11 mouse cellular contexts compared by ENCODE assay signal in the genomic region with DNA sequence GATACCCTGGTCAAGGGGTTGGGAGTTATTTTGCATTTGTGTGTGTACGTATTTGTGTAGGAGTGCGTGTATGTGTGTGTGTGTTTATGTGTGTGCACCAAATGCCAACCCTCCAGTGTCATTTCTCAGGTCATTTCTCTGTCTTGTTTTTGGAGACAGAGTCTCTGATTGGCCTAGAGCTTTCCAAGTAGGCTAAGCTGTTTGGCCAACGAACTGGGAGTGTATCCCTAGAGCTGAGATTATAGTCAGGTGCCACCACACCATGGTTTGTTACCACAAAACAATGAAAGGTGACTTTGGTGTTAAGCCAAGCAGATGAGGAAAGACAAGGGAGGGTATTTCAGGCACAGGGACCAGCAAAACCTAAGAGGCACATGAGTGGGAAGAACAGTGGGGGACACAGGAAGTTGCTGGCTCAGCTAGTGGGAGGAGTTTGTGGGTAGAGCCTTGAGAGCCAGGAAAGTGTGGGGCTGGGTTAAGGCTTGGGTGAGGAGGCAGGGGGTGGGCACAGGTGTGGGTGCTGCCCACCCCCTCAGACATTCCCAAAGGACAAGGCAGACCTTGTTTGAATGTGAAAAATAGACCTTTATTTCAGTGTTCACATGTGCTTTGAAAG. TPM values are rescaled to one million over a fixed set of nuclear protein-coding genes. Genes with fewer than 3 reads are reported as not detected.
DNase-seq lines count a peak whose midpoint lies in the region; ATAC-seq and TF ChIP-seq lines count a peak whose summit lies in the region.
"Had no signal": no experiment of that assay in that cellular context is flagged by ENCODE, and none has a peak within 500 bp of the region (broad histone marks: within the 10 kb centered on the region; RNA-seq: fewer than 3 reads in every experiment).

No protein-coding gene starts in this region.

- H3K9me3 ChIP-seq in limb, embryonic 13.5 days, result no peaks in the 10 kb centered on the region
- H3K9me3 ChIP-seq: midbrain, embryonic 15.5 days had no signal

- WGBS in kidney, adult 2 months, result 70% methylated on average over 3 of the region's 3 CpGs
- 71% methylated on average over 3 of the region's 3 CpGs for WGBS in thymus, adult 2 months
- WGBS in limb, embryonic 13.5 days, result 87% methylated on average over 3 of the region's 3 CpGs

- TF ChIP-seq POLR2A in kidney, adult 2 months (IDR thresholded peaks at IDR 0.05; ENCODE audit: low read depth, low read length), result no peak
- no peak for TF ChIP-seq POLR2A in thymus, adult 2 months (IDR thresholded peaks at IDR 0.05; ENCODE audit: control insufficient read depth, extremely low read depth, insufficient read depth, low read length, poor library complexity)

- peaks cover 25% of the 10 kb centered on the region; the same call in 1 of the 2 replicates for H3K4me1 ChIP-seq in kidney, adult 2 months (ENCODE audit: control insufficient read depth, insufficient read depth, low read length)
- H3K4me1 ChIP-seq in thymus, adult 2 months (replicated peaks; ENCODE audit: control insufficient read depth, insufficient read depth, low read length), result peaks cover 20% of the 10 kb centered on the region
- H3K4me1 ChIP-seq in limb, embryonic 13.5 days, result peaks cover 28% of the 10 kb centered on the region
- H3K4me1 ChIP-seq: midbrain, embryonic 15.5 days had no signal

- no peak overlapping the region for H3K4me3 ChIP-seq in kidney, adult 2 months (ENCODE audit: insufficient read depth, low read depth, low read length)
- no peak overlapping the region for H3K4me3 ChIP-seq in thymus, adult 2 months (ENCODE audit: control insufficient read depth, insufficient read depth, low read length)
- no peak overlapping the region for H3K4me3 ChIP-seq in limb, embryonic 13.5 days
- H3K4me3 ChIP-seq: midbrain, embryonic 15.5 days had no signal

- peak; percentile 38 for DNase-seq in kidney, adult 2 months
- DNase-seq in kidney, postnatal 14 days, result no peak
- peak; percentile 15 for DNase-seq in thymus, adult 2 months
- no peak for DNase-seq in thymus, adult 18-20 months
- DNase-seq in urinary bladder, adult 18-20 months (ENCODE audit: low spot score in 2 of 2), result no peak
- DNase-seq in right cerebral cortex, adult 18-20 months, result no peak
- DNase-seq: adrenal gland, postnatal 36 days; cerebellum, adult 11 months; kidney, adult 18-20 months had no signal

- ATAC-seq in limb, embryonic 13.5 days (ENCODE audit: low FRiP score, low read depth), result no peak
- ATAC-seq: midbrain, embryonic 15.5 days had no signal

- H3K9ac ChIP-seq in limb, embryonic 13.5 days, result peak overlapping the region; percentile 13; the same call in 1 of the 2 replicates
- H3K9ac ChIP-seq: midbrain, embryonic 15.5 days had no signal

- H3K27me3 ChIP-seq in kidney, adult 2 months (replicated peaks; ENCODE audit: control insufficient read depth, insufficient read depth, low read length), result no peaks in the 10 kb centered on the region
- no peaks in the 10 kb centered on the region for H3K27me3 ChIP-seq in thymus, adult 2 months (ENCODE audit: control insufficient read depth, insufficient read depth, low read length)
- H3K27me3 ChIP-seq in limb, embryonic 13.5 days, result no peaks in the 10 kb centered on the region
- H3K27me3 ChIP-seq: midbrain, embryonic 15.5 days had no signal

- peak overlapping the region; percentile 65; the same call in 1 of the 2 replicates for H3K27ac ChIP-seq in kidney, adult 2 months (ENCODE audit: insufficient read depth, low read depth, low read length)
- H3K27ac ChIP-seq in thymus, adult 2 months (ENCODE audit: control insufficient read depth, insufficient read depth, low read length), result no peak overlapping the region
- no peak overlapping the region for H3K27ac ChIP-seq in limb, embryonic 13.5 days
- H3K27ac ChIP-seq: midbrain, embryonic 15.5 days had no signal

- peaks cover 1% of the 10 kb centered on the region; the same call in 1 of the 2 replicates for H3K36me3 ChIP-seq in kidney, adult 2 months (ENCODE audit: control insufficient read depth, insufficient read depth, low read length)
- H3K36me3 ChIP-seq in thymus, adult 2 months (ENCODE audit: control insufficient read depth, insufficient read depth, low read length), result no peaks in the 10 kb centered on the region
- no peaks in the 10 kb centered on the region for H3K36me3 ChIP-seq in limb, embryonic 13.5 days
- H3K36me3 ChIP-seq: midbrain, embryonic 15.5 days had no signal

- no peak for TF ChIP-seq CTCF in kidney, adult 2 months (conservative IDR thresholded peaks at IDR 0.05; ENCODE audit: insufficient read depth, insufficient read length, low read depth, low read length)
- TF ChIP-seq CTCF in thymus, adult 2 months (IDR thresholded peaks at IDR 0.05; ENCODE audit: borderline replicate concordance, control insufficient read depth, extremely low read depth, insufficient read depth, low read length, poor library complexity), result no peak

- H3K4me2 ChIP-seq in limb, embryonic 13.5 days (replicated peaks), result no peak overlapping the region
- H3K4me2 ChIP-seq: midbrain, embryonic 15.5 days had no signal

RNA-seq across cellular contexts. Expression of a gene that starts 30.3 kb away (rescaled TPM):
- polyA plus RNA-seq in kidney, adult 2 months (2012; rRNA removed), result 217 and 221 TPM in 2 replicates
- polyA plus RNA-seq in thymus, adult 2 months (2012; rRNA removed), result 32.8 and 37.6 TPM in 2 replicates
- 6.2 and 7.5 TPM in 2 replicates for polyA plus RNA-seq in limb, embryonic 13.5 days (2015; fragmentation: Nextera tagmentation; extraction: Ambion mirVana)

Comparison
In these comparisons a context has a peak if more than half of its experiments do, and no peak if none do; other contexts are left out.
1. DNase-seq: peak in kidney, adult 2 months (single experiment) and thymus, adult 2 months (single experiment); none in kidney, postnatal 14 days (single experiment), thymus, adult 18-20 months (0 of 2), urinary bladder, adult 18-20 months (0 of 2) and right cerebral cortex, adult 18-20 months (single experiment).